Mouse (Mus musculus): ENCODE measurements around the gene Exog.

- no peak for TF ChIP-seq CTCF (IDR thresholded peaks at IDR 0.05; ENCODE audit: insufficient read depth, low read depth, low read length)
- TF ChIP-seq POLR2A (IDR thresholded peaks at IDR 0.05; ENCODE audit: insufficient read depth, low read depth, low read length): no peak
These were observed 66.2 kb downstream of the Exog start for GRCm38 (mm10) chr9:119510902-119511301.
